Mouse (Mus musculus): ENCODE data around the gene Mpp3. TPM values are rescaled to one million over a fixed set of nuclear protein-coding genes. Genes with fewer than 3 reads are reported as not detected.

Mpp3 gene
- total RNA-seq, 1 experiment from 2014 or later, result not detected

- no peak for ATAC-seq (ENCODE audit: extremely low read depth, insufficient number of reproducible peaks, low FRiP score, poor library complexity, severe bottlenecking)
These were observed 13.2 kb upstream of the Mpp3 start, which contains the start of gene Cd300lg for GRCm38 (mm10) chr11:102041350-102041949. Gene Cd300lg (plus strand): TSS chr11:102041509.

- no peak for ATAC-seq (ENCODE audit: extremely low read depth, insufficient number of reproducible peaks, low FRiP score, poor library complexity, severe bottlenecking)
These were observed 12.4 kb upstream of the Mpp3 start for GRCm38 (mm10) chr11:102040646-102041045.

- peak; percentile 52; the same call in 1 of the 2 replicates for ATAC-seq (ENCODE audit: extremely low read depth, insufficient number of reproducible peaks, low FRiP score, poor library complexity, severe bottlenecking)
These were observed 11.9 kb upstream of the Mpp3 start for GRCm38 (mm10) chr11:102040138-102040524.

GRCm38 (mm10) chr11:102039487-102040137, 11.4 kb upstream of the Mpp3 start:
- no peak for ATAC-seq (ENCODE audit: extremely low read depth, insufficient number of reproducible peaks, low FRiP score, poor library complexity, severe bottlenecking)

- ATAC-seq (ENCODE audit: extremely low read depth, insufficient number of reproducible peaks, low FRiP score, poor library complexity, severe bottlenecking), result no peak
These were observed 9.5 kb upstream of the Mpp3 start for GRCm38 (mm10) chr11:102037789-102038188.

DNA sequence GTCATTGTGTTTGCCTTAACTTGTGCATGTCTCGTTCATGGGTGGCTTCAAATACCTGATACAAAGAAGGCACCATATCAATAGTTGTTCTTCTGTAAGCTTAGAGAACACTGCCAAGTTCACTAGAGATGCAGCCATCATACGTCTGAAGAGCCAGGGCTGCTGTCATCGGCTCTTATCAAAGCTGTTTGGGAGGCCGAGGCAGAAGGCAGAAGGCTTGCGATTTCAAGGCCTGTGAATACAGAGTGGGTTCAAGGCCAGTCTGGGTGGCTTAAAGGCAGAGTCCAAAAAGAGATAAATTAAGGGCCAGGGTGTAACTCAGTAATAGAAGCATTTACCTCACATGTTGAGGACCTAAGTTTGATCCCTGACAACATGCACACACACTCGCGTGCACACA, 8.1 kb upstream of the Mpp3 start:
- ATAC-seq (ENCODE audit: extremely low read depth, insufficient number of reproducible peaks, low FRiP score, poor library complexity, severe bottlenecking), result no peak

GRCm38 (mm10) chr11:102035456-102035960, 7.2 kb upstream of the Mpp3 start:
- no peak for ATAC-seq (ENCODE audit: extremely low read depth, insufficient number of reproducible peaks, low FRiP score, poor library complexity, severe bottlenecking)

GRCm38 (mm10) chr11:102034887-102035286, 6.6 kb upstream of the Mpp3 start:
- ATAC-seq (ENCODE audit: extremely low read depth, insufficient number of reproducible peaks, low FRiP score, poor library complexity, severe bottlenecking), result no peak

DNA sequence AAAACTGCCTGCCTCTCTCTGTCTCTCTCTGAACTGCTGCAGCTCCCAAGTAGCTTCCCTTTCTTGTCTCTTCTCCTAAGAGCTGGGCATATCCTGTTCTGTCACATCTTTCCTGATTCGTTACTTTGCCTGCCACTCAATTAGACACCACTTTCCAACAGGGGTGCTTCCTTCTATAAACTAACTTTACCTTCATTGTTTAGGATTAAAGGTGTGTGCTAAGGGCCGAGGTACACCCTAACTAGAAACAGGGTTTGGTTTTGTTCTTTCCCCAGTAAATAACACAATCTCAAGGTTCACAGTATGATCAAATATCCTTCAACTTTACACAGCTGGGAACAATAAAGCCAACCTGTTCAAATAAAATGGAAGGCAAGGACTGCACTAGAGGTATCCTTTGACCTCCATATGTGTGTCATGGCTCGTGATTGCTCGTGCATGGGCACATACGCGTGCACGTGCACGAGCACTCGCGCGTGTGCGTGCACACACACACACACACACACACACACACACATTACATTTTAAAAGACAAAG, 4.9 kb upstream of the Mpp3 start:
- no peak for ATAC-seq (ENCODE audit: extremely low read depth, insufficient number of reproducible peaks, low FRiP score, poor library complexity, severe bottlenecking)

GRCm38 (mm10) chr11:102031149-102031548, 2.9 kb upstream of the Mpp3 start:
- ATAC-seq (ENCODE audit: extremely low read depth, insufficient number of reproducible peaks, low FRiP score, poor library complexity, severe bottlenecking), result no peak

DNA sequence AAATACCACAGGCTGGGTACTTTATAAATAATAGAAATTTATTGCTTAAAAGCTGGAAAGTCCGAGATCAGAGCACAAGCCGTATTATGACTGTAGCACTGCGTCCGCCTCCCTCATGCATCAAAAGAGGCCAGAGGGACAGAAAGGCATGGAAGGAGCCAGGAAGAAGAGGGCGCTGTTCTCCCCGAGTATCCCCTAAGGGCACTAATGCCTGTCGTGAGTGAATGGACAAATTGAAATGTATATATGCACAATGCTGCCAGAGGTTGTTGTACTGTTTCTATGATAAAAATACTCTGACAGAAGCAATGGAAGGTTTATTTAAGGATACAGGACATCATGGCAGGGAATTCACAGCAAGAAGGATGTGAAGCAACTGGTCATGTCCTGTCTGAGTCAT, 1.7 kb upstream of the Mpp3 start:
- ATAC-seq (ENCODE audit: extremely low read depth, insufficient number of reproducible peaks, low FRiP score, poor library complexity, severe bottlenecking), result no peak

DNA sequence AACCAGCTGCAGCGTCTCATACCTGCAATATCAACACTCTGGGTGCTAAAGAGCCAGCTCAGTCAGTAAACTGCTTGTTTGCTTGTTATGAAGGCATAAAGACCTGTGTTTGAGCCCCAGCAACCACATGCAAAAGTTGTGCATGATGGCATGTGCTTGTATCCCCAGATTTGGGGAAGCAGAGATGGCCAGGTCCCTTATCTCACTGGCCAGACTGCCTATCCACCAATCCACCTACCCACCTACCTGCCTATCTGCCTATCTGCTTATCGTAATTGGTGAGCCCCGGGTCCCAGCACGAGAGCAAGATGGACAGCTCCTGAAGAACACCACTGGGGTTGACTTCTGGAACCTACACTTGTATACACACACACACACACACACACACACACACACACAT, 1.0 kb upstream of the Mpp3 start:
- no peak for ATAC-seq (ENCODE audit: extremely low read depth, insufficient number of reproducible peaks, low FRiP score, poor library complexity, severe bottlenecking)

DNA sequence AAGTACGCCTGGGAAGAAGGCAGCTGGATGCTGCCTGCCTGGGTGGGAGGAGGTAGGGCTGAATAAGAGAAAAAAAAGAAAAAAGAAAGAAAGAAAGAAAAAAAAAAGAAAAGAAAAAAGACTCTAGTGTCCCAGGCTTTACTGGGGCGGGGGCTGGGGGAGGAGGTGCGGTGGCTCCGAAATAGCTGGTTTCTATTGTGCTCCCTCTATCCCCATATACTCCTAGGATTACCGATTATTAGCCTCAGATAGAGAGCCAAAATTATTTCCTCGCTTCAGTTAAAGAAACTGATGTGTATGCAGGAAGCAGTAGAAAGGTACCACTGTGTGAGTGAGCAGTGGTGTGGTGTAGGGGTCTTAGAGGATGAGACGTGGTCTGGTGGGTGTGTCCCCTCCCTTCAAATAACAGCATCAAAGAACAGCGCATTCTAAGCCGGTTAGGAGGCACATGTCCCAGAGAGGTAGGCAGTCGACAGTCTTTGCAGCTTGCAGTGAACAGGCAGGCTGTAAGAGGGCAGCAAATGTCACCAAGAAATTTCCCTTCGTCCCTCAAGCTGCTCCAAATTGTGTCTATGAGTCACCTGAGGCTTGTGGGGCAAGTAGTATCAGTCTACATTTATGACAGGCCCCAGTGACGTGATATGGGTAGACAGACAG, 772 bp downstream of the Mpp3 start:
- ATAC-seq (ENCODE audit: extremely low read depth, insufficient number of reproducible peaks, low FRiP score, poor library complexity, severe bottlenecking), result no peak

- no peak for ATAC-seq (ENCODE audit: extremely low read depth, insufficient number of reproducible peaks, low FRiP score, poor library complexity, severe bottlenecking)
These were observed 1.4 kb downstream of the Mpp3 start for GRCm38 (mm10) chr11:102026694-102027360.

- no peak for ATAC-seq (ENCODE audit: extremely low read depth, insufficient number of reproducible peaks, low FRiP score, poor library complexity, severe bottlenecking)
These were observed 2.1 kb downstream of the Mpp3 start for GRCm38 (mm10) chr11:102025991-102026660.

DNA sequence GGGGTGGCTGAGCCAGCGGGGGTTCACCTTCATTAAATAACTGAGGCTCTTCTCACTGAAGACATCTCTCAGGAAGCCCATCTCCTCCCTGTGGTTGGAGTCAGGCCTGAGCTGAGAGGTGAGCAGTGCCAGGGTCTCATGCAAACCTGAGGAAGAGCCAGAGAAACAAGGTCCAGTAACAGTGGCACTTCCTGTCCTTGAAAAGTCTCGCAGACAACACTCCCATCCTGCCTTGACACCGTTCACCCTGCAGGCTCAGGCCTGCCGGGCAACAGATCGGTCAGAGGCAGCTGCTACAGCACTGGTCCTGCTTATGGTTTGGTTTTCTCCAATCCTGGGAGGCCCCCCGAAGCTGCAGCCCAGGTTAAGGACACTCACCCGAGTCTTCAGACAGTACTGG, 2.9 kb downstream of the Mpp3 start:
- no peak for ATAC-seq (ENCODE audit: extremely low read depth, insufficient number of reproducible peaks, low FRiP score, poor library complexity, severe bottlenecking)

DNA sequence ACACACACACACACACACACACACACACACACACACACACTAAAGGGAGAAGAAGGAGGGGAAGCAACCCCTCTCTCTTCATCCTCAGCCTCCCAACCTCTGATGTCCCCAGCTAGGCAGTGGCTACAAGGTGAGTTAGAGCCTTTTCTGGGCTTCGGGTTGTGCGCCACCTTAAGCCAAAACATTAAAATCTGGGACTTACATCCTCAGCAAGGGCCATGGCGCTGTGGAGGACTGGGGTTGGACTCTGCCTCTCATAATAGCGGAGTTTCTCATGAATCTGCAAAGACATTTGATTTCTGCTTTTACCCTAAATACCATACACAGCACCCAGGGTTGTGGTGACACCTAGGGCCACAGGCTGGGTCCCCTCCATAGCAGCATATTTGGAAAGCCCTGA, 3.4 kb downstream of the Mpp3 start:
- ATAC-seq (ENCODE audit: extremely low read depth, insufficient number of reproducible peaks, low FRiP score, poor library complexity, severe bottlenecking), result no peak

DNA sequence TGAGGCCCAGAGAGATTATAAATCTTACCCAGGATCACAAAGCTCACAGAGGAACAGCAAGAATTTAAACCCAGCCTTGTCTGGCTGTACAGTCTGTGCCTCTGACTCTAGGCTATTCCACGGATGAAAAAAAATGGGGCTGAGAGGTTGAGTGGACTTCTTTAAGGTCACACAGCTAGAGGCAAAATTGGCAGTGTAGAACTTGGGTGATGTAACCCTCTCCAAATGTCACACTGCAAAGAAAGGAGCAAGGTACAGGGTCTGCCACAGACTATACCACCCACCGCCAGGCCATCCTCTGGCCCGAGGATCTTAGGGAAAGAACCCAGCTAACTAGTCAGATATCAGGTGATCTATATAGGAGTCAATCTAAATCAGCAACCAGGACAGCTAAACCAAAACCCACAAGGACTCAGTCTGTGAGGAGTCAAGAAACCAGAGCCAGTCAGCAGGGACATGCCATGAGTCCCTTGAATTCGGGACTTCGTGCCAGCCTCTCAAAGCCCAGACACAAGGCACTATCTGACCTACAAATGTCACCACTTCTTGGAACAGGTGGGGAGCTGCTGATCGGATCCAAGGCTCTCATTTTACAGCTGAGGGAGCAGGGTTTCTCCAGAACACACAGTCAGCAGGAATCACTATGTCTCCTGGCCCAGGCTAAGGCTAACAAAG, 4.0 kb downstream of the Mpp3 start:
- no peak for ATAC-seq (ENCODE audit: extremely low read depth, insufficient number of reproducible peaks, low FRiP score, poor library complexity, severe bottlenecking)
